Mouse (Mus musculus) stomach, postnatal 0 days (tissue): ENCODE results near the gene Setd2.

ENCODE experiments used
- CTCF ChIP-seq: IDR thresholded peaks from 2 replicates; pipeline ENCODE4 v1.5.1; 2016; ENCODE audit warnings: antibody characterized with exemption, low read depth, mild to moderate bottlenecking, moderate library complexity
- EP300 ChIP-seq: optimal IDR thresholded peaks from 2 replicates; pipeline ENCODE3; 2016; ENCODE audit warnings: antibody characterized with exemption

- no peak for TF ChIP-seq CTCF
- TF ChIP-seq EP300 = no peak
These were observed 101.5 kb downstream of the Setd2 start for GRCm38 (mm10) chr9:110633882-110634281.
